Mouse (Mus musculus) ES-Bruce4 (cell line): ENCODE measurements around the gene Rai14. TPM values are rescaled to one million over a fixed set of nuclear protein-coding genes. Genes with fewer than 3 reads are reported as not detected.

Experiments used
- H3K27ac ChIP-seq: 2 replicates; pipeline ENCODE4 v1.5.1; 2012; ENCODE audit warnings: low read length, inconsistent platforms; ENCODE audit not compliant: insufficient read depth
- H3K27me3 ChIP-seq: 2 replicates; pipeline ENCODE4 v1.6.1; 2012; ENCODE audit warnings: mild to moderate bottlenecking, low read length, inconsistent platforms; ENCODE audit not compliant: control insufficient read depth, poor library complexity, insufficient read depth, severe bottlenecking
- H3K36me3 ChIP-seq: 2 replicates; pipeline ENCODE4 v1.6.1; 2012; ENCODE audit warnings: inconsistent platforms, mild to moderate bottlenecking, low read length, moderate library complexity; ENCODE audit not compliant: control insufficient read depth, poor library complexity, insufficient read depth, severe bottlenecking
- H3K4me1 ChIP-seq: one replicate; pipeline ENCODE4 v1.8.1; 2011; ENCODE audit warnings: low read length; ENCODE audit not compliant: control insufficient read depth, insufficient read depth
- H3K4me3 ChIP-seq: 2 replicates; pipeline ENCODE4 v1.5.1; 2011; ENCODE audit warnings: low read depth, mild to moderate bottlenecking, low read length
- H3K9ac ChIP-seq: 2 replicates; pipeline ENCODE4 v1.6.1; 2012; ENCODE audit warnings: low read depth, mild to moderate bottlenecking, inconsistent platforms; ENCODE audit not compliant: poor library complexity, severe bottlenecking
- H3K9me3 ChIP-seq: replicated peaks from 2 replicates; pipeline ENCODE4 v1.6.1; 2012; ENCODE audit warnings: mild to moderate bottlenecking, low read length, inconsistent platforms; ENCODE audit not compliant: control insufficient read depth, poor library complexity, insufficient read depth, severe bottlenecking
- CTCF ChIP-seq: IDR thresholded peaks from one replicate; pipeline ENCODE4 v1.8.1; 2011; ENCODE audit warnings: low read depth, low read length
- EP300 ChIP-seq: IDR thresholded peaks from 2 replicates; pipeline ENCODE4 v1.6.1; 2011; ENCODE audit warnings: low read depth, low read length; ENCODE audit not compliant: insufficient read depth
- POLR2A ChIP-seq: IDR thresholded peaks from one replicate; pipeline ENCODE4 v1.8.1; 2011; ENCODE audit warnings: low read length; ENCODE audit not compliant: insufficient read depth
- polyA plus RNA-seq: library from polyadenylated mRNA; stranded (reverse); fragments of >200 nt; gene quantifications from 2 replicates; pipeline ENCODE4 v1.2.4, GENCODE M21; 2011; ENCODE audit warnings: low read depth; ENCODE audit not compliant: missing spikeins, insufficient read depth, insufficient read length

Gene Rai14
- polyA plus RNA-seq, 1 experiment: 80.9 TPM

DNA sequence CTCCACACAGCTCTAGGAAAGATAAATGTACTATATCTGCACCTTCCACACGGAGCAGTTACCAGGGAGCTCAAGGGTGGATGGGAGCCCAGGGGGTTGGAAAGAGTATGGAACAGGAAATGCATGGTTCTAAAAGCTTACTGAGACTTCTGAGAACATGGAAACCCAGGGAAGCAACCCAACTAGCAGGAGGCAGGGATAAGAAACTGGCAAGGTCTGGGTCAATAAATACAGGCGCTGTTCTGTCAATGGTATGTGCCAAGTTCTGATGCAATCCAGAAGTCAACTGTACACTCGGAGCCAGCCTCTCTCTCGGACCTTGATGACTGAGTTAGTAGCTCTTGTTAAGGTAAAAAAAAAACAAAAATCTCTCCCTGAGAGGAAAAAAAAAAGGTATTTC is 42.6 kb downstream of the Rai14 start:
- H3K9me3 ChIP-seq: no peaks in the 10 kb centered on the region
- no peak overlapping the region for H3K27ac ChIP-seq
- H3K9ac ChIP-seq: no peak overlapping the region
- TF ChIP-seq CTCF (no peak), EP300 (no peak), POLR2A (no peak)
- H3K27me3 ChIP-seq: no peaks in the 10 kb centered on the region
- peaks cover 7% of the 10 kb centered on the region for H3K4me1 ChIP-seq
- H3K4me3 ChIP-seq: no peak overlapping the region
- H3K36me3 ChIP-seq: peaks cover 6% of the 10 kb centered on the region

DNA sequence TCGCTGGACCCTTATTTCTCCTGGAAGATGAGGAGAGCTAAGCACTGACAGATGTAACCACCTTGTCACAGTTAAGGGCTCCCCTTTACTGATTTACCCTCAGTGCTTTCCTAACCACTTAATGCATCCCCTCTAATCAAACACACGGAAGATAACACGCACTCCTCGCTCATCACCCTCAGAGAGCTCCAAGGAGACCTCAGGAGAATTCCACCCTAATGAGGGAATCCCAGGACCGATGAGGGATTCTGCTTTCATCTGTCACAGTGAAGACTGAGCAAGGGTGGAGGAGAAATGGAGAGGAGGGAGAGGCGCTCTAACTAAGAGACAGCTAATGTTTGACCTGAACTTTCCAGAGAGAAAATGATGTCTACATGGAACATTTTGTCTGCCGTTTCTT is 44.3 kb downstream of the Rai14 start:
- Histone ChIP-seq H3K27ac (peak overlapping the region; percentile 31; the same call in 1 of the 2 replicates), H3K4me3 (no peak overlapping the region), H3K36me3 (peaks cover 7% of the 10 kb centered on the region), H3K9me3 (no peaks in the 10 kb centered on the region), H3K27me3 (no peaks in the 10 kb centered on the region), H3K4me1 (peaks cover 4% of the 10 kb centered on the region), H3K9ac (no peak overlapping the region)
- TF ChIP-seq CTCF (no peak), POLR2A (no peak), EP300 (no peak)

DNA sequence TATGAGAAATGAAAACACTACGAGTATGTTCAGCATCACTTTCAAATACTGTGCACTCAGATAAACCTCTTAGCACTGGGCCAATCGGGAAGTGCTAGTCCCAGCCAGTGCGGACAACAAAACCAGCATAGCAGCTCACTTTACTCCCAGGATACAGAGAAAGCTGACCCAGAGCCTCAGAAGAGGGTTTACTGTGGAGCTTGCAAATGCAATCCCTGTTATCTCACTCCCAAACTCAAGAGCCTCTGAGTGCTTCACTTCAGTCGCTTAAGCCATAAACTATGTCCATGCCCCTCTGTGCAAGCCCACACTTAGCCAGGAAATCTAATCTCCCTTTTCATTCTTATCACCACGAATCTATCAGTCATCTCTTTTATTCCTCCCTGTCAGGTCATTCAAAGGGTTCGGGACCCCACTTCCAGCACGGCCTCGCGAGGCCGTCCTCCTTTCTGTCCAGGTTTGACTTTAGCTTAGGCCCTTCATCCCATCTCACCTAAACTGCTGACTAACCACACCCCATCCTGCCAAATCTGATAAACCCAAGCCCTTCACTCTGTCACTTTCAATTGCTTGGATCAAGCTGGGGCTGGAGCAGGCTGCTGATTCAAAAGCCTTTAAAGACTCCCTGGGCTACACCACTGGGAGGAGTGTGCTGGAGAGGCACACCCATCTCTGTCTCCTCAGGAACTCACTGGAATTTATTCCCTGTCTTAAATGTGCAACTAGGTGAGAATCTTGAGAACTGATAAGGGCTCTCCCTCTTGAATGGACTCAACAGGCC is 46.1 kb downstream of the Rai14 start:
- H3K27ac ChIP-seq: peak overlapping the region; percentile 88
- peaks cover 7% of the 10 kb centered on the region for H3K36me3 ChIP-seq
- no peak for TF ChIP-seq EP300
- no peak for TF ChIP-seq CTCF
- no peak for TF ChIP-seq POLR2A
- no peak overlapping the region for H3K4me3 ChIP-seq
- no peaks in the 10 kb centered on the region for H3K9me3 ChIP-seq
- H3K9ac ChIP-seq: no peak overlapping the region
- H3K4me1 ChIP-seq: peaks cover 4% of the 10 kb centered on the region
- no peaks in the 10 kb centered on the region for H3K27me3 ChIP-seq

DNA sequence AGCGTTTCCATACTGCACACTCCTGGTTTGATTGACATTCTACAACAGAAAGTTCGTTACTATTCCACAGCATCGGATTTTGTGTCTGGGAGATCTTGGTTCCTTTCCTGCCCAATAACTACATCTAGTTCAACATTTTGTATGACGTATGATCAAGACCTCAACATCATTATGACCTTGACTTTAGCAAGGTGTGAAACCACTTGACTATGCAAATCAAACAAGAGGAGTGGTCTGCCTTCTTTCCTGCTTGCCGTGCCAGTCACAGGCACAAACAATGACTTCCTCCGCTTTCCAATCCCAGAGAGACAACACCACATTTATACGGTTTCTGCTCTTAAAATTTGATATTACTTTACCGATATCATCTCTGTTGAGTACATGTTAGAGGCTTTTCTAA is 48.6 kb downstream of the Rai14 start:
- TF ChIP-seq EP300 (no peak), CTCF (no peak), POLR2A (no peak)

DNA sequence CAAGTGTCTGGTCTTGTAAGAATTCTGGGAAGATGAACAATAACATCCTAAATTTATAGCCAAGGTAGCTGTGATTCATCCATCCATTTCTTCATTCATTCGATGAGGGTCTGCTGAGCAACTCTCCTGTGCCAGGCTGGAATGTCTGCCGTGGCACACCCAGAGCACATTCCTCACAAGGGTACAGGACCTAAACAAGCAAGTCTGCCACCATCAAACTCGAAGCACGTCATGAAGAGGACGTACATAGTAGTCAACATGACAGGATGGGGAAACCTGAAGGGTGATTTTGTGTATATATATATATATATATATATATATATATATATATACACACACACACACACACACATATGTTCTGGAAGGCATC is 49.9 kb downstream of the Rai14 start:
- Histone ChIP-seq H3K9ac (no peak overlapping the region), H3K36me3 (peaks cover 2% of the 10 kb centered on the region; the same call in 1 of the 2 replicates), H3K4me1 (peaks cover 7% of the 10 kb centered on the region), H3K4me3 (no peak overlapping the region), H3K27ac (no peak overlapping the region), H3K9me3 (no peaks in the 10 kb centered on the region), H3K27me3 (no peaks in the 10 kb centered on the region)
- TF ChIP-seq EP300 (no peak), POLR2A (no peak), CTCF (no peak)

More for the DNA sequence above, 48.6 kb downstream of the Rai14 start:
- no peak overlapping the region for H3K9ac ChIP-seq
- H3K36me3 ChIP-seq: peaks cover 2% of the 10 kb centered on the region
- peak overlapping the region; percentile 31; the same call in 1 of the 2 replicates for H3K27ac ChIP-seq
- H3K27me3 ChIP-seq: no peaks in the 10 kb centered on the region
- H3K4me3 ChIP-seq: no peak overlapping the region
- no peaks in the 10 kb centered on the region for H3K9me3 ChIP-seq
- peaks cover 7% of the 10 kb centered on the region for H3K4me1 ChIP-seq

DNA sequence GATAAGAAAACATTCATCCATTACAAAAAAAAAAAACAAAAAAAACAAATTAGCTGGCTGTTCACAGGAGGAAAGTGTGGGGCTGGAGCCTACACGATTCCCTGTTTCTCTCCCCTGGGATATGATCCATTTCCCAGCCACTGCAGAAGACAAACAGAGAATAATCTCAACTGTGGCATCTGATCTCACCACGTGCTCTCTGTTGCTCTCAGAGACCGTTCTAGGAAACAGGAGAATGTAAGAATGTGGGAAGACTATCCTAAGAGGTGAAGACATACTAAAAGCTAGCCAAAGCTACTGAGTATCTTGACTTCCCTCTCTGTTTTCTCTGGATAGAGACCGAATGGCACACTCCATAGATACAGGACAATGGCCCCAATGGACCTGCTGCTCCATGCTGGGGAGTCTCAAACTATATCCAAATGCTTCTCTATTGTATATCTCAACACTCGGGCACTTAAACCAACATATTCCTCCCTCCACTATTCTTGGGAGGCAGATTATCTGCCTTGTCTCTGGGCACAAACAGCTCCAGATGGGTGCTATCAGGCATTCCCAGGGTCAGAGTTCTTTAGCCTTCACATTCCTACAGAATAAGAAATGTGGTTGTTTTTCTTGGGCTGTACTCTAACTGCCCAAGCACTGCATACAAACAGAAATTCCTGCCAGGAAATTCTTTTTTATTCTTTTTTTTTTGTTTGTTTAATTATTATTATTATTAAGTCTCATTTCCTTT is 50.5 kb downstream of the Rai14 start:
- Histone ChIP-seq H3K4me1 (peaks cover 3% of the 10 kb centered on the region), H3K9me3 (no peaks in the 10 kb centered on the region; the same call in 1 of the 2 replicates), H3K27me3 (no peaks in the 10 kb centered on the region), H3K9ac (no peak overlapping the region), H3K4me3 (no peak overlapping the region), H3K36me3 (peaks cover 2% of the 10 kb centered on the region; the same call in 1 of the 2 replicates), H3K27ac (no peak overlapping the region)
- no peak for TF ChIP-seq POLR2A
- no peak for TF ChIP-seq CTCF
- no peak for TF ChIP-seq EP300
